Mouse (Mus musculus) MEL-GATA-1-ER (cell line): ENCODE measurements around the gene Xrcc1.
"Not testable (repeated sequence)": the region's sequence is repeated elsewhere in the genome, so short reads cannot be mapped to it uniquely, and the experiment has no call there.

ENCODE experiments used
- DNase-seq: peaks from one replicate; pipeline ENCODE4 v3.0.0-alpha.2; 2012; ENCODE audit warnings: low read depth; ENCODE audit errors: extremely low read depth

Xrcc1 gene

GRCm38 (mm10) chr7:24546068-24546614 is at the start of gene Xrcc1, which contains the start of gene Pinlyp:
TSS of gene Xrcc1 (plus strand) at chr7:24546289.
TSS of gene Pinlyp (minus strand) at chr7:24546118.
- no peak for DNase-seq

- DNase-seq, result no peak
These were observed 46.1 kb upstream of the Xrcc1 start for GRCm38 (mm10) chr7:24499856-24500577.

- no peak for DNase-seq
These were observed 45.2 kb upstream of the Xrcc1 start for GRCm38 (mm10) chr7:24500929-24501328.

GRCm38 (mm10) chr7:24501492-24501891 is 44.6 kb upstream of the Xrcc1 start:
- DNase-seq, result no peak

- DNase-seq, result no peak
These were observed 42.1 kb upstream of the Xrcc1 start for GRCm38 (mm10) chr7:24504004-24504403.

GRCm38 (mm10) chr7:24504868-24505267 is 41.2 kb upstream of the Xrcc1 start:
- no peak for DNase-seq

- DNase-seq, result no peak
These were observed 40.5 kb upstream of the Xrcc1 start for GRCm38 (mm10) chr7:24505447-24506064.

GRCm38 (mm10) chr7:24506065-24506459 is 40.0 kb upstream of the Xrcc1 start:
- no peak for DNase-seq

- no peak for DNase-seq
These were observed 39.6 kb upstream of the Xrcc1 start for GRCm38 (mm10) chr7:24506476-24506837.

- DNase-seq, result peak; percentile 62
These were observed 39.0 kb upstream of the Xrcc1 start, which contains the start of gene Zfp428 for GRCm38 (mm10) chr7:24506838-24507725. TSS of gene Zfp428 (plus strand) at chr7:24507006.

GRCm38 (mm10) chr7:24507726-24508114 is 38.4 kb upstream of the Xrcc1 start:
- no peak for DNase-seq

- no peak for DNase-seq
These were observed 33.7 kb upstream of the Xrcc1 start, which contains the start of gene AC161166.1 for GRCm38 (mm10) chr7:24512355-24512754. TSS of gene AC161166.1 (minus strand) at chr7:24512455.

GRCm38 (mm10) chr7:24516319-24516718 is 29.8 kb upstream of the Xrcc1 start:
- DNase-seq, result not testable (repeated sequence)

- DNase-seq, result no peak
These were observed 29.0 kb upstream of the Xrcc1 start for GRCm38 (mm10) chr7:24517077-24517476.

GRCm38 (mm10) chr7:24517654-24518053 is 28.4 kb upstream of the Xrcc1 start:
- DNase-seq, result no peak

- DNase-seq, result no peak
These were observed 27.0 kb upstream of the Xrcc1 start for GRCm38 (mm10) chr7:24519130-24519529.

- DNase-seq, result not testable (repeated sequence)
These were observed 26.0 kb upstream of the Xrcc1 start for GRCm38 (mm10) chr7:24520054-24520453.

GRCm38 (mm10) chr7:24522805-24523204 is 23.3 kb upstream of the Xrcc1 start:
- DNase-seq, result no peak

- DNase-seq, result no peak
These were observed 22.4 kb upstream of the Xrcc1 start for GRCm38 (mm10) chr7:24523723-24524122.

- DNase-seq, result no peak
These were observed 21.1 kb upstream of the Xrcc1 start for GRCm38 (mm10) chr7:24524978-24525377.

GRCm38 (mm10) chr7:24525686-24526420 is 20.2 kb upstream of the Xrcc1 start:
- no peak for DNase-seq
